Mouse (Mus musculus) stomach, embryonic 14.5 days (tissue): ENCODE data around the gene Tsacc. TPM values are rescaled to one million over a fixed set of nuclear protein-coding genes. Genes with fewer than 3 reads are reported as not detected.
A peak's percentile ranks its signal among the peaks of the same experiment; 100 is the strongest.
"Not testable (repeated sequence)": the region's sequence is repeated elsewhere in the genome, so short reads cannot be mapped to it uniquely, and the experiment has no call there.

Experiments
- ATAC-seq: fragments of 200-750 bp; cut with Nextera tagmentation; 2 replicates; pipeline ENCODE4 v1.8.0; 2017; ENCODE audit warnings: low read depth, moderate TSS enrichment; ENCODE audit not compliant: insufficient number of reproducible peaks, insufficient read depth, low FRiP score
- H3K27ac ChIP-seq: fragments of 300-500 bp; sonication (generic); 2 replicates; pipeline ENCODE4 v1.5.1; 2014; ENCODE audit warnings: mild to moderate bottlenecking, low read length, moderate library complexity, mixed read lengths
- H3K27me3 ChIP-seq: fragments of 300-500 bp; sonication (generic); 2 replicates; pipeline ENCODE4 v1.6.1; 2014; ENCODE audit warnings: low read length, control low read depth, mixed read lengths; ENCODE audit not compliant: control insufficient read depth, insufficient read depth
- H3K36me3 ChIP-seq: fragments of 300-500 bp; sonication (generic); 2 replicates; pipeline ENCODE4 v1.6.1; 2014; ENCODE audit warnings: mild to moderate bottlenecking, control low read depth, low read length, moderate library complexity, mixed read lengths; ENCODE audit not compliant: control insufficient read depth, insufficient read depth
- H3K4me1 ChIP-seq: fragments of 300-500 bp; sonication (generic); 2 replicates; pipeline ENCODE4 v1.6.1; 2014; ENCODE audit warnings: low read length, control low read depth, mixed read lengths; ENCODE audit not compliant: control insufficient read depth, insufficient read depth
- H3K4me2 ChIP-seq: fragments of 300-500 bp; sonication (generic); replicated peaks from 2 replicates; pipeline ENCODE4 v1.6.1; 2014; ENCODE audit warnings: low read depth, low read length, control low read depth
- H3K4me3 ChIP-seq: fragments of 300-500 bp; sonication (generic); 2 replicates; pipeline ENCODE4 v1.5.1; 2014; ENCODE audit warnings: low read depth, low read length, control low read depth
- H3K9ac ChIP-seq: fragments of 300-500 bp; sonication (generic); replicated peaks from 2 replicates; pipeline ENCODE4 v1.6.1; 2014; ENCODE audit warnings: low read depth, mild to moderate bottlenecking, control low read depth, low read length, moderate library complexity, mixed read lengths
- H3K9me3 ChIP-seq: fragments of 300-500 bp; sonication (generic); 2 replicates; pipeline ENCODE4 v1.6.1; 2016; ENCODE audit warnings: low read depth, low read length, control low read depth; ENCODE audit not compliant: control insufficient read depth
- WGBS: fragments of 180-500 bp; shearing (Covaris S2); extraction: QIAGEN DNeasy Blood & Tissue Kit; methylation state at CpG from one replicate; pipeline ENCODE4 v1.1.7; 2014; 5-methylcytosine and 5-hydroxymethylcytosine counted together
- polyA plus RNA-seq: library from polyadenylated mRNA; unstranded; fragments of >200 nt; fragmentation: Nextera tagmentation; extraction: Ambion mirVana; gene quantifications from 2 replicates; pipeline ENCODE4 v1.2.1, GENCODE M21; 2014

The Tsacc gene
- polyA plus RNA-seq, 1 experiment from 2014 or later = 13.8 TPM

- peak; percentile 54 for ATAC-seq
- Histone ChIP-seq H3K4me2 (peak overlapping the region; percentile 34), H3K36me3 (peaks cover 2% of the 10 kb centered on the region; the same call in 1 of the 2 replicates), H3K4me1 (peaks cover 18% of the 10 kb centered on the region), H3K4me3 (peak overlapping the region; percentile 25), H3K27me3 (no peaks in the 10 kb centered on the region), H3K9ac (no peak overlapping the region), H3K9me3 (no peaks in the 10 kb centered on the region), H3K27ac (peak overlapping the region; percentile 82)
- WGBS = 34% methylated on average over 12 of the region's 12 CpGs
These were observed 37.3 kb upstream of the Tsacc start for GRCm38 (mm10) chr3:88334029-88334658.

- Histone ChIP-seq H3K4me1 (0 out of 2 replicates have a peak, but pooled peaks cover 4% of the 10 kb centered on the region), H3K27me3 (no peaks in the 10 kb centered on the region), H3K4me2 (no peak overlapping the region), H3K36me3 (peaks cover 17% of the 10 kb centered on the region), H3K27ac (no peak overlapping the region), H3K9me3 (no peaks in the 10 kb centered on the region), H3K9ac (no peak overlapping the region), H3K4me3 (no peak overlapping the region)
- 42% methylated on average over 2 of the region's 2 CpGs for WGBS
- ATAC-seq = no peak
These were observed 34.5 kb upstream of the Tsacc start for GRCm38 (mm10) chr3:88331282-88331681.

GRCm38 (mm10) chr3:88328956-88329355 lies 32.2 kb upstream of the Tsacc start:
- no peak overlapping the region for H3K4me3 ChIP-seq
- H3K4me2 ChIP-seq = no peak overlapping the region
- WGBS = 54% methylated on average over 5 of the region's 5 CpGs
- peaks cover 17% of the 10 kb centered on the region for H3K36me3 ChIP-seq
- H3K27me3 ChIP-seq = no peaks in the 10 kb centered on the region
- H3K4me1 ChIP-seq = peaks cover 10% of the 10 kb centered on the region
- H3K9me3 ChIP-seq = no peaks in the 10 kb centered on the region
- no peak for ATAC-seq
- no peak overlapping the region for H3K27ac ChIP-seq
- H3K9ac ChIP-seq = no peak overlapping the region

- under 1% methylated on average over 10 of the region's 10 CpGs for WGBS
- Histone ChIP-seq H3K9me3 (no peaks in the 10 kb centered on the region), H3K4me3 (peak within 1 kb of the TSS; percentile 78), H3K27me3 (no peaks in the 10 kb centered on the region), H3K36me3 (peaks cover 54% of the 10 kb centered on the region), H3K27ac (no peak within 1 kb of the TSS; the same call in 1 of the 2 replicates), H3K4me2 (peak within 1 kb of the TSS; percentile 82), H3K9ac (peak within 1 kb of the TSS; percentile 71), H3K4me1 (peaks cover 10% of the 10 kb centered on the region)
- peak; percentile 59; the same call in 1 of the 2 replicates for ATAC-seq
These were observed 28.2 kb upstream of the Tsacc start, which contains the start of gene Glmp for GRCm38 (mm10) chr3:88324951-88325405. Gene Glmp (plus strand): TSS chr3:88325023.

GRCm38 (mm10) chr3:88299172-88299571 lies 2.4 kb upstream of the Tsacc start:
- H3K4me1 ChIP-seq = peaks cover 7% of the 10 kb centered on the region; the same call in 1 of the 2 replicates
- H3K4me2 ChIP-seq = no peak overlapping the region
- ATAC-seq = no peak
- no peaks in the 10 kb centered on the region for H3K27me3 ChIP-seq
- no peak overlapping the region for H3K4me3 ChIP-seq
- 86% methylated on average over 1 of the region's 1 CpGs for WGBS
- H3K36me3 ChIP-seq = peaks cover 48% of the 10 kb centered on the region
- H3K9ac ChIP-seq = no peak overlapping the region
- H3K9me3 ChIP-seq = no peaks in the 10 kb centered on the region
- H3K27ac ChIP-seq = no peak overlapping the region

- peak overlapping the region; percentile 91 for H3K27ac ChIP-seq
- H3K9ac ChIP-seq = peak overlapping the region; percentile 85
- peak overlapping the region; percentile 80 for H3K4me2 ChIP-seq
- H3K9me3 ChIP-seq = no peaks in the 10 kb centered on the region
- H3K4me3 ChIP-seq = peak overlapping the region; percentile 89
- no peaks in the 10 kb centered on the region for H3K27me3 ChIP-seq
- peaks cover 33% of the 10 kb centered on the region for H3K36me3 ChIP-seq
- peaks cover 7% of the 10 kb centered on the region; the same call in 1 of the 2 replicates for H3K4me1 ChIP-seq
- no peak for ATAC-seq
- under 1% methylated on average over 30 of the region's 30 CpGs for WGBS
These were observed 587 bp upstream of the Tsacc start for GRCm38 (mm10) chr3:88297321-88297851.

GRCm38 (mm10) chr3:88296110-88296560 lies 664 bp downstream of the Tsacc start:
- H3K4me2 ChIP-seq = peak overlapping the region; percentile 80
- H3K9me3 ChIP-seq = no peaks in the 10 kb centered on the region
- ATAC-seq = peak; percentile 19; the same call in 1 of the 2 replicates
- H3K27me3 ChIP-seq = no peaks in the 10 kb centered on the region
- peaks cover 7% of the 10 kb centered on the region; the same call in 1 of the 2 replicates for H3K4me1 ChIP-seq
- WGBS = under 1% methylated on average over 12 of the region's 12 CpGs
- H3K4me3 ChIP-seq = peak overlapping the region; percentile 89
- H3K9ac ChIP-seq = peak overlapping the region; percentile 45
- peak overlapping the region; percentile 95 for H3K27ac ChIP-seq
- peaks cover 21% of the 10 kb centered on the region for H3K36me3 ChIP-seq

GRCm38 (mm10) chr3:88295272-88295671 lies 1.5 kb downstream of the Tsacc start:
- not testable (repeated sequence) for H3K27ac ChIP-seq, ATAC-seq, H3K9me3 ChIP-seq, H3K4me1 ChIP-seq, H3K27me3 ChIP-seq, H3K4me3 ChIP-seq, H3K9ac ChIP-seq
- WGBS = 51% methylated on average over 1 of the region's 1 CpGs
- peak overlapping the region; percentile 80; the same call in 1 of the 2 replicates for H3K4me2 ChIP-seq
- H3K36me3 ChIP-seq = peaks cover 12% of the 10 kb centered on the region
